Mouse (Mus musculus) midbrain, postnatal 0 days (tissue): ENCODE results near the gene Cd109. TPM values are rescaled to one million over a fixed set of nuclear protein-coding genes. Genes with fewer than 3 reads are reported as not detected.

Experiments used
- ATAC-seq: fragments of 200-750 bp; cut with Nextera tagmentation; 2 replicates; pipeline ENCODE4 v1.8.0; 2017; ENCODE audit warnings: moderate number of reproducible peaks, mild to moderate bottlenecking, moderate TSS enrichment, moderate library complexity; ENCODE audit not compliant: low FRiP score
- DNase-seq: peaks from one replicate; pipeline ENCODE4 v3.0.0-alpha.2; 2015; ENCODE audit warnings: low spot score
- H3K27ac ChIP-seq: fragments of 300-500 bp; sonication (generic); 2 replicates; pipeline ENCODE4 v1.5.1; 2014; ENCODE audit warnings: low read depth, mild to moderate bottlenecking, low read length, mixed read lengths
- H3K27me3 ChIP-seq: fragments of 300-500 bp; sonication (generic); 2 replicates; pipeline ENCODE4 v1.6.1; 2014; ENCODE audit warnings: low read length, control low read depth, mixed read lengths; ENCODE audit not compliant: insufficient read depth
- H3K36me3 ChIP-seq: fragments of 300-500 bp; sonication (generic); 2 replicates; pipeline ENCODE4 v1.6.1; 2014; ENCODE audit warnings: low read length, control low read depth, mixed read lengths; ENCODE audit not compliant: insufficient read depth
- H3K4me1 ChIP-seq: fragments of 300-500 bp; sonication (generic); 2 replicates; pipeline ENCODE4 v1.6.1; 2014; ENCODE audit warnings: mild to moderate bottlenecking, control low read depth, antibody characterized with exemption, low read length, mixed read lengths; ENCODE audit not compliant: insufficient read depth
- H3K4me2 ChIP-seq: fragments of 300-500 bp; sonication (generic); 2 replicates; pipeline ENCODE4 v1.6.1; 2014; ENCODE audit warnings: low read depth, mild to moderate bottlenecking, low read length, mixed read lengths; ENCODE audit not compliant: poor library complexity, severe bottlenecking
- H3K4me3 ChIP-seq: fragments of 300-500 bp; sonication (generic); 2 replicates; pipeline ENCODE4 v1.5.1; 2014; ENCODE audit warnings: low read depth, mild to moderate bottlenecking, low read length, moderate library complexity
- H3K9ac ChIP-seq: fragments of 300-500 bp; sonication (generic); replicated peaks from 2 replicates; pipeline ENCODE4 v1.6.1; 2014; ENCODE audit warnings: mild to moderate bottlenecking, low read length, moderate library complexity, mixed read lengths; ENCODE audit not compliant: poor library complexity, severe bottlenecking
- H3K9me3 ChIP-seq: fragments of 300-500 bp; sonication (generic); 2 replicates; pipeline ENCODE4 v1.6.1; 2016; ENCODE audit warnings: low read length, control low read depth
- CTCF ChIP-seq: IDR thresholded peaks from 2 replicates; pipeline ENCODE4 v1.5.1; 2016; ENCODE audit warnings: antibody characterized with exemption, mild to moderate bottlenecking
- WGBS: fragments of 180-500 bp; shearing (Covaris S2); extraction: QIAGEN DNeasy Blood & Tissue Kit; methylation state at CpG from one replicate; pipeline ENCODE4 v1.1.7; 2014; 5-methylcytosine and 5-hydroxymethylcytosine counted together
- polyA plus RNA-seq: library from polyadenylated mRNA; unstranded; fragments of >200 nt; fragmentation: Nextera tagmentation; extraction: Ambion mirVana; gene quantifications from 2 replicates; pipeline ENCODE4 v1.2.1, GENCODE M21; 2015
- total RNA-seq: library from RNA; depleted of rRNA; stranded (reverse); fragments of >200 nt; gene quantifications from 2 replicates; pipeline ENCODE4 v1.2.3, GENCODE M21; 2014

Gene Cd109
- total and polyA plus RNA-seq, 2 experiments from 2014 or later, result 1.1 to 4.2 TPM

GRCm38 (mm10) chr9:78623301-78623747 is 8.0 kb downstream of the Cd109 start:
- no peak overlapping the region for H3K9ac ChIP-seq
- H3K4me1 ChIP-seq, result no peaks in the 10 kb centered on the region
- 86% methylated on average over 10 of the region's 10 CpGs for WGBS
- ATAC-seq (no peak), DNase-seq (no peak)
- no peak for TF ChIP-seq CTCF
- H3K27ac ChIP-seq, result no peak overlapping the region
- no peaks in the 10 kb centered on the region for H3K9me3 ChIP-seq
- no peaks in the 10 kb centered on the region for H3K36me3 ChIP-seq
- H3K4me2 ChIP-seq, result no peak overlapping the region
- H3K27me3 ChIP-seq, result no peaks in the 10 kb centered on the region
- H3K4me3 ChIP-seq, result no peak overlapping the region

- no peak overlapping the region for H3K4me3 ChIP-seq
- H3K4me1 ChIP-seq, result no peaks in the 10 kb centered on the region
- 50% methylated on average over 6 of the region's 6 CpGs for WGBS
- no peaks in the 10 kb centered on the region for H3K9me3 ChIP-seq
- no peak overlapping the region for H3K27ac ChIP-seq
- peak; percentile 36 for TF ChIP-seq CTCF
- H3K36me3 ChIP-seq, result no peaks in the 10 kb centered on the region
- ATAC-seq (no peak), DNase-seq (no peak)
- H3K9ac ChIP-seq, result no peak overlapping the region
- no peak overlapping the region for H3K4me2 ChIP-seq
- H3K27me3 ChIP-seq, result no peaks in the 10 kb centered on the region
These were observed 14.6 kb downstream of the Cd109 start for GRCm38 (mm10) chr9:78629991-78630390.

DNA sequence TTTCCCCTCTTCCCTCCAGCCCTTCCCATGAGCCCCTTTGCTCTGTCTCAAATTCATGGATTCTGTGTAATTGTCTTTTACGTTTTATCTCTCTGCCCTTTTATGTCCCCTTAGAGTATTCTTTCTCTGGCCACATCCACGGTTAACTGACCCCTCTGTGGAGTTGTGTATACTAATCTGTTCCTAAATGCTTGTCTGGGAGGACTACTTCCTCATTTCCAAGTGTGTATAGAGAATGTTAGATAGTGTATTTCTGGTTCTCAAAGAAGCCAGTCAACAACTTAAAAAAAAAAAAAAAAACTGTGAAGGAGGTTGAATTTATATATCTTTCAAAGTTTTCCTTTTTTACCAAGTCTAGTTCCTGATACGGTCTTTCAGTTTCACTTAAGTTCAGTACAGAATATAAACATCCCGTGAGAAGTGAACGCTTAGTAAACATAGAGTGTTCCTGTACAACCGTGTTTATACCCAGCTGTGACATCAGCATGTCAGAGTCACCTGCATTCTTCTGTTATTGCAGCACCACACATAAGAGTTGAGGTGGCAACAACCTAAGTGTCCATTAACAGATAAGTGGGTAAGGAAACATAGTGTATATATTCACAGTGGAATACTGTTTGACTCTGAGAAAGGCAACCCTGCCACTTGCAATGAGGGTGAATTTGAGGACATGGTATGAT is 16.5 kb downstream of the Cd109 start:
- no peak for ATAC-seq
- no peak overlapping the region for H3K9ac ChIP-seq
- H3K4me3 ChIP-seq, result no peak overlapping the region
- no peaks in the 10 kb centered on the region for H3K4me1 ChIP-seq
- 82% methylated on average over 6 of the region's 6 CpGs for WGBS
- TF ChIP-seq CTCF, result no peak
- no peaks in the 10 kb centered on the region for H3K36me3 ChIP-seq
- no peak overlapping the region for H3K27ac ChIP-seq
- H3K4me2 ChIP-seq, result no peak overlapping the region
- no peak for DNase-seq
- no peaks in the 10 kb centered on the region for H3K9me3 ChIP-seq
- no peaks in the 10 kb centered on the region for H3K27me3 ChIP-seq

GRCm38 (mm10) chr9:78633976-78634375 is 18.6 kb downstream of the Cd109 start:
- Histone ChIP-seq H3K36me3 (no peaks in the 10 kb centered on the region), H3K4me3 (no peak overlapping the region), H3K4me1 (no peaks in the 10 kb centered on the region), H3K9ac (no peak overlapping the region), H3K4me2 (no peak overlapping the region), H3K27ac (no peak overlapping the region), H3K9me3 (no peaks in the 10 kb centered on the region), H3K27me3 (no peaks in the 10 kb centered on the region)
- TF ChIP-seq CTCF, result no peak
- 95% methylated on average over 3 of the region's 3 CpGs for WGBS
- DNase-seq, result no peak
- no peak for ATAC-seq

DNA sequence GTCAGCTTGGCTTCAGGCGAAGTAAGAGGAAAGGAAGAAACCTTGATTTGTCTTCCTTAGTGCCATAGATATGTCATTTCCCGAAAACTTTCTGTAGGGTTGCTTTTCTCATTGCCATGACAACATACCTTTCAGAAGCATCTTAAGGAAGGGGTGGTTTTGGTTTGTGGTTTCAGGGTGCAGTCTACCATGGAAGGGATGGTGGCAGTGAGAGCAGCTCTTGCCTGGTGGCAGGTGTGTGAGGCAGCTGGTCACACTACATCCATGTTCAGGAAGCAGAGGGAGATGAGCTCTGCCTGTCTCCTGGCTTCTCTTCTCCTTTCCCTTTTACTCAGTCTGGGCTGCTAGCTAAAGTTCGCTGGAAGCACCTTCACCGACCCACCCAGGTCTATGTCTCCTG is 26.0 kb downstream of the Cd109 start:
- Histone ChIP-seq H3K9ac (no peak overlapping the region), H3K27ac (no peak overlapping the region), H3K4me2 (no peak overlapping the region), H3K36me3 (no peaks in the 10 kb centered on the region), H3K4me3 (no peak overlapping the region), H3K9me3 (no peaks in the 10 kb centered on the region), H3K4me1 (no peaks in the 10 kb centered on the region), H3K27me3 (no peaks in the 10 kb centered on the region)
- DNase-seq (no peak), ATAC-seq (no peak)
- 86% methylated on average over 4 of the region's 4 CpGs for WGBS
- TF ChIP-seq CTCF, result no peak

DNA sequence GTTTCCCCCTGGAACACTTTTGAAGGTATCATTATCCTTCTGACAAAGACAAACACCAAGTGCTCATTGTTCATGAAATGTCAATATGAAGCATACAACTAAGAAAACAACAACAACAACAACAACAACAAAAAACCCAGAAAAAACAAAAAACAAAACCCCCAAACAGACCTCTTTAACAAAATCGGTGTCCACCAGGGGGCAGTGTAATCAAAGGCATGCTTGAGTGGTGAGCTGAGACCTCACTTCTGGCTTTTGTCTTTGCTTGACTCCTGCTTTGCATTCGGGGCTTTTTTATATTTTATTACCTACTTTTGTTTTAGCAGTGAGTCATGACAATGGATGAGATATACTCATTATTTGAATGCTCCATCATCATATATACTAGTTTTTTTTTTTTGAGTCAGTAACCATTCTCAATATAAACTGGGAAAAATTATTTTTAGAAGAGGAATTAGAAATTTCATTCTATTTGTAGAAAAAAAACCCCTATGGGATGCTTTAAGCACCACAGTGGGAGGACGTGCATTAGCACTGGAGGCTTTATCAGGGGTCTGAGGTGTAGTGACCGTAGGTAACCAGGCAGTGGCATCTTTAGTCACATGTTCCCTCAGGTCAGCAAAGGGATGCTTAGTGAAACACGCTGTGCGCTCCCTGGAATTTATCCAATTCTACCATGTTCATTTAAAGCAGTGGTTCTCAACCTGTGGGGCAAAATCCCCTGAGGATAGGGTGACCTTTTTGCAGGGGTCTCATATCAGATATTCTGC is 30.8 kb downstream of the Cd109 start:
- no peak for ATAC-seq
- no peaks in the 10 kb centered on the region for H3K4me1 ChIP-seq
- peak; percentile 77 for TF ChIP-seq CTCF
- no peaks in the 10 kb centered on the region for H3K9me3 ChIP-seq
- H3K9ac ChIP-seq, result no peak overlapping the region
- no peaks in the 10 kb centered on the region for H3K36me3 ChIP-seq
- H3K4me2 ChIP-seq, result no peak overlapping the region
- no peaks in the 10 kb centered on the region for H3K27me3 ChIP-seq
- H3K27ac ChIP-seq, result no peak overlapping the region
- H3K4me3 ChIP-seq, result no peak overlapping the region
- DNase-seq, result peak; percentile 79
- 39% methylated on average over 6 of the region's 6 CpGs for WGBS
